Mouse (Mus musculus) E14TG2a.4 (cell line): ENCODE results near the gene Tmem17.

Experiments used
- CTCF ChIP-seq: conservative IDR thresholded peaks from 2 replicates; pipeline ENCODE4 v1.5.1; 2014; ENCODE audit warnings: low read length
- POU5F1 ChIP-seq: IDR thresholded peaks from 2 replicates; pipeline ENCODE4 v1.6.1; 2014; ENCODE audit warnings: low read length, borderline replicate concordance

- TF ChIP-seq CTCF (no peak), POU5F1 (no peak)
Measured at GRCm38 (mm10) chr11:22520251-22520650, 8.4 kb downstream of the Tmem17 start.
